ENCODE assay signal across 12 mouse cellular contexts in genomic region chr19:23044510-23045464, GRCm38 (mm10).
DNase-seq lines count a peak whose midpoint lies in the region.
"Had no signal": no experiment of that assay in that cellular context is flagged by ENCODE, and none has a peak within 500 bp of the region (broad histone marks: within the 10 kb centered on the region; RNA-seq: fewer than 3 reads in every experiment).

No protein-coding gene starts in this region.

- DNase-seq in frontal cortex, adult 2 months (ENCODE audit: extremely low spot score in 1 of 2, low spot score in 1 of 2), result peak; percentile 41 to 51
- no peak for DNase-seq in frontal cortex, postnatal 14 days (ENCODE audit: low spot score in 2 of 2)
- DNase-seq in kidney, postnatal 14 days, result peak; percentile 20
- no peak for DNase-seq in kidney, adult 11 months
- peak; percentile 57 for DNase-seq in right cerebral cortex, adult 18-20 months
- DNase-seq in right cerebral cortex, postnatal 4 days, result no peak
- no peak for DNase-seq in adrenal gland, adult 2 months
- DNase-seq in spleen, postnatal 14 days (ENCODE audit: low spot score in 2 of 2), result no peak
- DNase-seq: cerebellum, adult 18-20 months; gastrocnemius, postnatal 25 days; kidney, postnatal 36 days; thymus, postnatal 25 days had no signal

Comparison
In these comparisons a context has a peak if more than half of its experiments do, and no peak if none do; other contexts are left out.
1. DNase-seq: peak in frontal cortex, adult 2 months (2 of 2), kidney, postnatal 14 days (single experiment) and right cerebral cortex, adult 18-20 months (single experiment); none in frontal cortex, postnatal 14 days (0 of 2), kidney, adult 11 months (single experiment), right cerebral cortex, postnatal 4 days (single experiment), adrenal gland, adult 2 months (single experiment) and spleen, postnatal 14 days (0 of 2).